Mouse (Mus musculus): ENCODE results near the gene Olfr372. TPM values are rescaled to one million over a fixed set of nuclear protein-coding genes. Genes with fewer than 3 reads are reported as not detected.
"Not testable (repeated sequence)": the region's sequence is repeated elsewhere in the genome, so short reads cannot be mapped to it uniquely, and the experiment has no call there.

Olfr372 gene
- total and polyA plus RNA-seq, 2 experiments from 2014 or later: not detected

DNA sequence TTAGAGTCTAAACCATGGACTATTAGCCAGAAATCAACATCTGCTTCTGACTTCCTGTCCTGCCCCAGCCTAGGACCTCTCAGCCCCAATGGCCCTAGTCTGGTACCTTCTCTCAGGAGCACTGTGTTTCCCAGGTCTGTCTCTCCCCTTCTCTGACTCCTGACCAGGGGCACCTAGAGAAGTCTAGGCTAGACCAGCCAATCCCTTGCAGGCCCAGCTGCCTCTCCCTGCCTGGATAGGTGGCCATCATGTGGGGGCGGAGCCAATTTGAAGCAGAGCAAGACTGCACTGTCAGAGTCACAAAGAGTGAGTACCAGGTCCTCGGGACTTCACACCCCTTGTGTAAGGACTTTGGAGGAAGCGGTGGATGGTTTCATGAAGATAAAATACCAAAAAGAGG lies 31.5 kb upstream of the Olfr372 start, which contains the start of gene Cyp4f18:
TSS of gene Cyp4f18 (minus strand) at position 154 of the 400 bp plus-strand sequence.
- DNase-seq (ENCODE audit: low spot score): no peak
- Histone ChIP-seq H3K4me3 (ENCODE audit: low read length) (no peak within 1 kb of the TSS), H3K9me3 (ENCODE audit: low read length) (no peaks in the 10 kb centered on the region), H3K27me3 (ENCODE audit: insufficient read depth, low read length) (no peaks in the 10 kb centered on the region), H3K4me1 (ENCODE audit: insufficient read depth, low read length) (no peaks in the 10 kb centered on the region), H3K27ac (no peak within 1 kb of the TSS), H3K9ac (replicated peaks; ENCODE audit: low read length) (no peak within 1 kb of the TSS), H3K4me2 (ENCODE audit: low read depth, low read length) (no peak within 1 kb of the TSS), H3K36me3 (ENCODE audit: insufficient read depth, low read length) (no peaks in the 10 kb centered on the region)
- no peak for TF ChIP-seq CTCF (IDR thresholded peaks at IDR 0.05; ENCODE audit: low read depth)
- ATAC-seq: no peak
- 69% methylated on average over 3 of the region's 3 CpGs for WGBS

DNA sequence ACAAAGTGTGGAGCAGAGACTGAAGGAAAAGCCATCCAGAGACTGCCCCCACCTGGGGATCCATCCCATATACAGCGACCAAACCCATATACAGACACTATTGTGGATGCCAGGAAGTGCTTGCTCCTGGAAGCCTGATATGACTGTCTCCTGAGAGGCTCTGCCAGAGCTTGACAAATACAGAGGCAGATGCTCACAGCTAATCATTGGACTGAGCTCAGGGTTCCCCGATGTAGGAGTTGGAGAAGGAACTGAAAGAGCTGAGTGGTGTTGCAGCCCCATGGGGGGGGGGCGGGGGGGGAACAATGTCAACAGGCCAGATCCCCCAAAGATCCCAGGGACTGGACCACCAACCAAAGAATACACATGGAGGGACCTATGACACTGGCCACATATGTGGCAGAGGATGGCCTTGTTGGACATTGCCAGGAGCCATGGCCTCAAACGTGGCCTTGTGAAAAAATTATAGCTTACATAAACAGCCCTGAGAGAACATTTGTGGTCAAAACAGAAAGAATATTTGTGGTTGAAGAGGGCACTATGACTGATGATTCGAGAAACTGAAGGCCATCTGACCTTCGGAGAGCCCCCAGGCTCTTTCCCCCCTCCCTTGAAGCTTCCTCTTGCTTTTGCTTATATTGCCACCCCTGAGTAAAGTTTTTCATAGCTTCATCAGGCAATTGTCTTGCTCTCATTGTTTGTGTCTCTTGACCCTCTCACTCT lies 27.4 kb upstream of the Olfr372 start:
- H3K4me2 ChIP-seq (ENCODE audit: low read depth, low read length); H3K4me3 ChIP-seq (ENCODE audit: low read length); ATAC-seq; H3K27ac ChIP-seq; DNase-seq (ENCODE audit: low spot score); H3K36me3 ChIP-seq (ENCODE audit: insufficient read depth, low read length); H3K9me3 ChIP-seq (ENCODE audit: low read length); H3K9ac ChIP-seq (replicated peaks; ENCODE audit: low read length); H3K4me1 ChIP-seq (ENCODE audit: insufficient read depth, low read length); H3K27me3 ChIP-seq (ENCODE audit: insufficient read depth, low read length): not testable (repeated sequence)
- WGBS: 57% methylated on average over 6 of the region's 6 CpGs

DNA sequence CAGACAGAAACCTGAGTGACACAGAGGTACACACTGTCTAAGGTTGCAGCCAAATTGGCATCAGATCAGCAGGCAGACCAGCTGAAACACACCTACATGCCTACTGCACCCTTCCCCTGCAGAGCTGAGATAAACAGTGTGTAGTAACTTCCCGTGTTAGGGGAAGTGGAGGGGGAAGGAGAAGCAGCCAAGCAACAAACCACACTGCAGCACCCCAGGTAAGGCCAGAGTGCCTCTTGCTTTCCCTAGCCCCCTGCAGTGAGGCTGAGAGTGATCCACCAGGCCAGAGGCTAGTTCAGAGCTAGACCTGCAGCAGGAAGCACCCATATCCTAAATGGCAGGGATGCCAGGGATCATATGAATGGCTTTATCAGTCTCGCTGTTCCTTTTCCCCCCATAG lies 23.7 kb upstream of the Olfr372 start:
- not testable (repeated sequence) for ATAC-seq; H3K9me3 ChIP-seq (ENCODE audit: low read length); H3K4me2 ChIP-seq (ENCODE audit: low read depth, low read length); DNase-seq (ENCODE audit: low spot score); H3K9ac ChIP-seq (replicated peaks; ENCODE audit: low read length); H3K36me3 ChIP-seq (ENCODE audit: insufficient read depth, low read length); H3K27ac ChIP-seq; H3K27me3 ChIP-seq (ENCODE audit: insufficient read depth, low read length); H3K4me1 ChIP-seq (ENCODE audit: insufficient read depth, low read length); H3K4me3 ChIP-seq (ENCODE audit: low read length)
- 62% methylated on average over 2 of the region's 2 CpGs for WGBS

DNA sequence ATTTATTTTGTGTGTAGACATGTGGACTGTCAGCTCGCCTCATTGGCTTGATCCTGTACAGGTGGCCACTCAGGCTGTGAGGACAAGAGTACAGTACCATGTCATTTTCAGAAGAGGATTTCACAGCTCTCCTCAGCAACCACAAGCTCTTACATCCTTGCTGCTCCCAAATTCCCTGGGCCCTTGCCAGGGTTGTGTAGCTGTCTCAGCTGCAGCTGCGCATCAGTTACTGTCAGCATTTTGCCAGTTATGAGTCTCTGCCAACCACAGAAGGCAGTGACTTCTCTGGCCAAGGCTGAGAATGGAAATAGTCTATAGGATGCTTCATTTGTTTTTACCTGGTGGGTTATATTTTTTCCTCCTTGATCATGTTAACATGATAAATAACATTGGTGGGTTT lies 22.9 kb upstream of the Olfr372 start:
- no peak overlapping the region for H3K4me3 ChIP-seq (ENCODE audit: low read length)
- H3K27ac ChIP-seq: no peak overlapping the region
- no peaks in the 10 kb centered on the region for H3K27me3 ChIP-seq (ENCODE audit: insufficient read depth, low read length)
- no peaks in the 10 kb centered on the region for H3K36me3 ChIP-seq (ENCODE audit: insufficient read depth, low read length)
- no peak overlapping the region for H3K9ac ChIP-seq (replicated peaks; ENCODE audit: low read length)
- DNase-seq (ENCODE audit: low spot score): peak; percentile 19
- H3K9me3 ChIP-seq (ENCODE audit: low read length): no peaks in the 10 kb centered on the region
- TF ChIP-seq CTCF (IDR thresholded peaks at IDR 0.05; ENCODE audit: low read depth): no peak
- ATAC-seq: no peak
- 63% methylated on average over 2 of the region's 2 CpGs for WGBS
- no peaks in the 10 kb centered on the region for H3K4me1 ChIP-seq (ENCODE audit: insufficient read depth, low read length)
- no peak overlapping the region for H3K4me2 ChIP-seq (ENCODE audit: low read depth, low read length)

DNA sequence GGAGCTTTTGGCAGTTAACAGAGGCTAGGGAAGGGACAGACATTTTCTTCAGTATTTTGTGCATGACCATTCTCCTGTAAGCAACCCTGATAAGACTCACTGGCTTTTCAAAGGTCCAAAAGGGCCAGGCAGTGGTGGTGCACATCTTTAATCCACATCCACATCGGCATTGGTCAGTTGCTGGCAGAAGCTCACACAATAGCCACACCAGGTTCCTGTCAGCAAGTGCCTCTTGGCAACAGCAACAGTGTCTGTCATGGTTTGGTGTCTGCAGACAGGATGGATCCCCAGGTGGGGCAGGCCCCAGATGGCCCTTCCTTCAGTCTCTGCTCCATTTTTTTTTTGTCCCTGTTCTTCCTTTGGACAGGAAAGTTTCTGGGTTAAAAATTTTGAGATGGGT lies 22.0 kb upstream of the Olfr372 start:
- not testable (repeated sequence) for H3K27me3 ChIP-seq (ENCODE audit: insufficient read depth, low read length); H3K9me3 ChIP-seq (ENCODE audit: low read length); H3K9ac ChIP-seq (replicated peaks; ENCODE audit: low read length); H3K36me3 ChIP-seq (ENCODE audit: insufficient read depth, low read length); H3K4me2 ChIP-seq (ENCODE audit: low read depth, low read length); H3K4me3 ChIP-seq (ENCODE audit: low read length); DNase-seq (ENCODE audit: low spot score); ATAC-seq; H3K27ac ChIP-seq; H3K4me1 ChIP-seq (ENCODE audit: insufficient read depth, low read length)
- 77% methylated on average over 1 of the region's 1 CpGs for WGBS

DNA sequence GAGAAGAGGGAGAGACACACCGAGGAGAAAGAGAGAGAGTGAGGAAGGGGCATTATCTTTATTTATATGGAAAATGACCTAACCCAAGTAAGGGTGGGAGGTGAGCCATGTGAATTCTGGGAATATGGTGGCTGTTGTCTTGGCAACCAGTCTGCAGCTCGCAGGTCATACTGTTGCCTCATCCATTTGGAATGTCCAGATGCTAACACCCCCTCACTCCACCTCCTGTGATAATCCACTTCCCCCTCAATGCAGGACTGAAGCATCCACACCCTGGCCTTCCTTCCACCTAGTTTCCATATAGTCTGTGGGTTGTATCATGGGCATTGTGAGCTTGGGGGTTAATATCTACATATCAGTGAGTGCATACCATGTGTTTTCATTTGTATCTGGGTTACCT lies 21.2 kb upstream of the Olfr372 start:
- no peaks in the 10 kb centered on the region for H3K36me3 ChIP-seq (ENCODE audit: insufficient read depth, low read length)
- H3K4me1 ChIP-seq (ENCODE audit: insufficient read depth, low read length): no peaks in the 10 kb centered on the region
- WGBS: 30% methylated on average over 2 of the region's 2 CpGs
- H3K4me3 ChIP-seq (ENCODE audit: low read length): no peak overlapping the region
- DNase-seq (ENCODE audit: low spot score): no peak
- H3K27me3 ChIP-seq (ENCODE audit: insufficient read depth, low read length): no peaks in the 10 kb centered on the region
- H3K27ac ChIP-seq: no peak overlapping the region
- H3K9ac ChIP-seq (replicated peaks; ENCODE audit: low read length): no peak overlapping the region
- H3K9me3 ChIP-seq (ENCODE audit: low read length): no peaks in the 10 kb centered on the region
- ATAC-seq: no peak
- H3K4me2 ChIP-seq (ENCODE audit: low read depth, low read length): no peak overlapping the region
- no peak for TF ChIP-seq CTCF (IDR thresholded peaks at IDR 0.05; ENCODE audit: low read depth)

DNA sequence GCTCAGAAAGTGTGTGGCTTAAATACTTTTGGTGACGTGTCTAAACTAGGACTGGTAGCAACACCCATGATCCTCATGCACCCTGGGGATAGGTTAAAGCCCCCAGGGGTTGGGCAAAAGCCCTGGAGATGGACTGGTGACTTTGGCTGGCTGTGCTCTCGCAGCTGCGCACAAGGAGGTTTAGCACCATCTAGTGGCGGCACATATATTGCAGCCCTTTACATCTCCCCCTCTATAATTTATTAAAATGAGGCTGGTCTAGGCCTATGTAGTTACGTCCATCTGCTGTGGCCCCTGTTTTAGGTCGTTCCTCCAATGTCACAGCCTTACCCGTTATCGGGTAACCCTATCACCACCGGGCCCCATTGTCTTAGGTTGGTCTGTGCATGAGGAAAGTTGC lies 16.1 kb upstream of the Olfr372 start:
- not testable (repeated sequence) for DNase-seq (ENCODE audit: low spot score)
- 21% methylated on average over 3 of the region's 9 CpGs for WGBS

More for the DNA sequence above, 16.1 kb upstream of the Olfr372 start:
- H3K36me3 ChIP-seq (ENCODE audit: insufficient read depth, low read length); H3K4me3 ChIP-seq (ENCODE audit: low read length); H3K9ac ChIP-seq (replicated peaks; ENCODE audit: low read length); H3K27ac ChIP-seq; ATAC-seq; H3K4me2 ChIP-seq (ENCODE audit: low read depth, low read length); H3K4me1 ChIP-seq (ENCODE audit: insufficient read depth, low read length); H3K27me3 ChIP-seq (ENCODE audit: insufficient read depth, low read length); H3K9me3 ChIP-seq (ENCODE audit: low read length): not testable (repeated sequence)

Measured in hindbrain, postnatal 0 days (tissue).